Mouse (Mus musculus): ENCODE measurements around the gene Fzr1.

Gene Fzr1

DNA sequence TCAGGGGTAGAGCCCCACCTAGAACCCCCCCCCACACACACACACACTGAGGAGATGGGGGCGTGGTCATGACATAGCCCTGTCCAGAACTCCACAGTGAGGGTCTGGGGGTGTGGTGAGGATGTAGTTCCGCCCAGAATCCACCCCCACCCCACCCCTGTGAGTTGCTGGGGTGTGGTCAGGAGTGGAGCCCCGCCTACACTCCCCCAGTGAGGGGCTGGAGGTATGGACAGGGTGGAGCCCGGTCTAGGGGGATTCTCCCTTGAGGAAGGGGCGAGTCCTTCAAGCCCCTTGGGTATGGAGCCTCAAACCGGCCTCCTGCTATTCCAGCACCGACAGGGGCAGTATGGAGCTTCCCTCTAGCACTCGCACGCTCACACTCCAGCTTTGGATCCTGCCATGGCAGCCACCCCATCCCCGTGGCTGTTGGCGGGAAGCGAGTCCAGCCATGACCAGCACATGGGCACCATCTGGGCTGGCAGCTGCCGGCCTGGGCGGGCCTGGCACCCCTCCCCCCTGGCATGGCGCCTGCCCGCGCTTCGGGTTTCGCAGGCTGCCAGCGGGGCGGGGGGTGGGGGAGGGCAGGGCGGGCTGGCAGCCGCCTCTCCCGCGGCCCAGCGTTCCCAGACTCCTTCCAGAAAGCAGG is 38.4 kb upstream of the Fzr1 start:
- peak; percentile 96 for DNase-seq (ENCODE audit: low spot score)

DNA sequence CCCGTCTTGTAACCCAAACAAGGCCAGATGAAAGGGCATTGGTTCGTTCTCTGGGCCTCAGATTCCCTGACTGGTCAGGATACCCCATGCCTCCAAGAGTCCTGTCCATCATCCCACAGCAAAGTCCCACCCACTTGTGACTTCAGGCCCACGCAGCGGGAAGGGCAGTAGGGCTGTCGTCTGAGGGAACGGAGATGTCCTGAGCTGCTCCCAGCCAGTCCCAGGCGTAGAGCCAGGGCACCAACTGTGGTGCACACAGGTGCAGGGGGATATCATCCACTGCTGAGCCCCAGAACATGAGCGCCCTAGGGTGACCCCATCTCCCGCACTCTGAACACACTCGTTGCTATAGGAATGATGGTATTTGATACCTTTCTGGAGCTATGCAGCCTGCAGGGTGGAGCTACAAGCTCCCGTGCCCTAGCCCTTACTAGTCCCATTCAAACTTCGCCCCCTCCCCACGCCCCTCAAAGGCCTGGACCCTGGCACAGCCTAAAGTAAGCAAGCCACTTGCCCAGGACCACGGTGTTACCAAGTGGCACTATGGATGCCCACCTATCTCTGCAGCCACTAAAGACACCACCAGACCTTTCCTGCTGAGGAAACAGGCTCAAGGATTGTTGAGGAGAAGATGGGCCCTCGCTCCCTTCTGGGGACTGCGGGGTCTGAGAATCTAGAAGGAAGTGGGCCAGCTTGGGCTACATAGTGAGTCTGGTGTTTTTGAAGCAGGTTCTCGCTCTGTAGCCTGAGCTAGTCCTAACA is 37.4 kb upstream of the Fzr1 start:
- no peak for DNase-seq (ENCODE audit: low spot score)

DNA sequence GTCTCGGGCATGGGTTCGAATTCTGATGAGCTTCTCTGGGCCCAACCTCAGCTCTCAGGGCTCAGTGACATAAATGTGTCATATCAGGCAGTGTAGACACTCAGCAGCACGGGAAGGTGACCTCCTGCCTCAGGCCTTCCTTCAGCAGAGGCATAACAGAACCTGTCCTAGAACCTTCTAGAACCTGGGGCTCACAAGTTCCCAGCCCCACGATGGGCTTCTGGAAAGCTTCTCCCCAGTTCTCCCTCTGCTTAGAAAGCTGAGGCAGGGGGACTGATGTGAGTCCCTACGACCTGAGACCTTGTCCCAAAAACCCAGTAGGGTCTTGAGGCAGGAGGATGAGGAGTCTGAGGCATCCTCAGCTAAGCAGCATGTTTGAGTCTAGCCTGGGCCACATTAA is 36.8 kb upstream of the Fzr1 start:
- no peak for DNase-seq (ENCODE audit: low spot score)

DNA sequence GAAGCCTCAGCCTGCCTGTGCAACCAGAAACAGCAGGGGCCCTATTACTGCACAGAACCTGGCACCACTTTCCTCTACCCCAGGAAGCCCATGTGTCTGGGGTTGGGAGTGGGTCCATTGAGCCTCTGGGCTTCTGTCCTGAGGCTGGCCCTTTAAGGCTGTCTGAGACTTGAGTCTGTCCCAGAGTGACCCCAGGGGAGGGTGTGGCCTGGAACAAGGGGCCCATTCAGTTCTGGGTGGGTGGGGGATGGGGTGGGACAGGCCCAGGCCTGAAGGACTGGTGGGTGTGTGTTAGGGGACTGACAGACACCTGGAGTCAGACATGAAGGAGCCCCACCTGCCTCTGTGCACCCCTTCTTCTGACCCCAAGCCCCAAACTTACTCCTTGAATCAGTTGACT is 36.4 kb upstream of the Fzr1 start:
- no peak for DNase-seq (ENCODE audit: low spot score)

DNA sequence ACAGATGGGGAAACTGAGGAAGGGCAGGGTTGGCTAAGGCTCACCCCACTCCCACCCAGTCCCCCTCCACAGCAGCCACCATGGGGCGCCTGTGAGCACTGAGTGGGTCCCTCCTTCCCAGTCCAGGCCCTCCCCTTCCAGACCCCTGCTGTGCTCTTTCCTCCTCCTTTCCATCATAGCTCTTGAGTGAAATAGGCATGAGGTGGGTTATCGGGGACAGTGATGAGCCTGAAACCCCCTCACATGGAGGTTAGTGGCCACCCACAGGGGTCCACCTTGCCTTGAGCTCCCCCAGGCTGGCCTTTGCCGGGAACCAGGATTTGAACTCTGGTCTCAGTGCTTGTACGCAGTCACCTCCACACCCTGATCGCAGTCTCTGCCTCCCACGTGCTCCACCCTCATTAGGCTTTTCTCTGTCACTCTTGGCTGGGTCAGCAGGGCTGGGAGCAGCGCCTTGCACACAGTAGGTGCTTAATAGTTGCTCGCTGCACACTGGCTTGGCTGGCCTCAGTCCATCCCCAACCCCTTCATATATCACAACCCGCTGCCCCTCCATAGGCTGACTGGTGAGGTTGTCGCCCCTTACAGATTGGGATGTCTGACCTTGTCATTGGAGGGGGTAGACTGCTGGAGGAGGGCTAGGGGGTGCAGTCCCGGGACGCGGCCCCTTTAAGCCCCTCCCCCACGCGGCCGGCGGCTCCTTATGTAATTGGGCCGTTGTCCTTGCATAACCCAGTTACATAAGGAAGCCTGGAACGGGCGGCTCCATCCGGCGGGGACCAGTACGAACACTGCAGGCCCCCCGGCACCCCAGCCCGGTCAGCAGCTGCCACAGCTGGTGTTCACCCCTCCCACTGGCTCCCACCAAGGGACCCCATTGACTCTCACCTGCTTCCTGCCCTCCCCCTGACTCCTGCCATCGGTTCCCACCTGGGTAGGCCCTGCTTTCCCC is 35.3 kb upstream of the Fzr1 start:
- DNase-seq (ENCODE audit: low spot score): no peak

GRCm38 (mm10) chr10:81412586-81413309 is 34.4 kb upstream of the Fzr1 start:
- DNase-seq (ENCODE audit: low spot score): no peak

DNA sequence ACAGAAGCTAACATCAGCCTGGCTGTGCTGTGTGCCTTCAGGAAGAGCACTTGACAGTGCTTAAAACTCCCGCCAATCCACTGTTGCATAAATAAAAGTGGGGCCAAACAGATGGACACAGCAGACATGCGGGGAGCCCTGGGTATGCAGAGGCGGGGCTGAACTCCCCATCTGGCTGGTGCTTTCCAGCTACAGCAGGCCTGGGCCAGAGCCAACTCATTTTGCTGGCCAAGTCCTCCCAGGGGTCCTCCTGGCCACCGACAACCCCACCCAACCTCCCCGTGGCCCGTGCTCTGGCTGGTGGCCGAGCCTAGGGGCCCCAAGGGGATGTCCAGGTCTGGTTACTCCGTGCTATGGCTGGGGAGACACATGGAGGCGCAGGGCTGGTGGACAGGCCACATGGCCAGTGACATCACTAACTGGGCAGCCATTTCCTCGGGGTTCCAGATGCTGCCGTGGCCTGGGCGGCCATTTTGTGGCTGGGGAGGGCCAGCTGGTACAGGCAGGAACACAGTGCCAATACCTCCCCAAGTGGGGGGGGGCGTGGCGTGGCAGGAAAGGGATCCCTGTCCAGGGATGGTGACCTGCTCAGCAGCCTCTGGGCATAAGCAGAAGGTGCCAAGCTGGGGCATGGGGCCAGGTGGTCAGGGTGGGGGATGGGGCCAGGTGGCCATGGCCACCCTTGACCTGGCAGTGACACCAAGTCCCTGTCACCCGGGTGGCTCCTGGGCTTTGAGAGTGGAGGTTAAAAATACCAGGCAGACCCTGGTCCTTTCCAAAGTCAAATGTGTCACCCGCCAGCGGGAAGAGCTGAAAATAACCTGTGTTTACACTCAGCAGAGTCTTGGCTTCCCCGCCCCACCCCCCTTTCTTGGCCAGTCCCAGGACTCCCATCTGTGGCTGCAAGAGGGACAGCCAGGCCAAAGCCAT is 33.4 kb upstream of the Fzr1 start:
- peak; percentile 96 for DNase-seq (ENCODE audit: low spot score)

DNA sequence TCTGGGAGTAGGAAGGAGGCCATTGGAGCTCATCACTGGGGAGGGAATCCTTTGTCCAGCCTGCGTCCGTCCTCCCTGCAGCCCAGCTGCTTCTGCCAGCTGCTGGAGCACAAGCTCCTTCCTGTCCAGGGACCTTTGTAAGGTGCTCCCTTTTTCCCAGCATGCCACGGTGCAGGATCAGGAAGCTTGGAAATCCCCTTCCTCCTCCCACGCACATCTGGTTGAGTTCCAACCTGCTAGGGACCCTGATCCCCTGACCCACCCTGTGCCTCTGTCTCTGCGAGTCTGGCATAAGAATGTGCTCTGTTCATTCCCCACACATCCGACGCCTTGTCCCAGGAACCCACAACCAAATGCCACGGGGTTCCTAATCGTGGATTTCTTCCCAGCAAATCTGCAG is 32.7 kb upstream of the Fzr1 start:
- DNase-seq (ENCODE audit: low spot score): no peak

- no peak for DNase-seq (ENCODE audit: low spot score)
Measured at GRCm38 (mm10) chr10:81410350-81410749, 32.0 kb upstream of the Fzr1 start.

DNA sequence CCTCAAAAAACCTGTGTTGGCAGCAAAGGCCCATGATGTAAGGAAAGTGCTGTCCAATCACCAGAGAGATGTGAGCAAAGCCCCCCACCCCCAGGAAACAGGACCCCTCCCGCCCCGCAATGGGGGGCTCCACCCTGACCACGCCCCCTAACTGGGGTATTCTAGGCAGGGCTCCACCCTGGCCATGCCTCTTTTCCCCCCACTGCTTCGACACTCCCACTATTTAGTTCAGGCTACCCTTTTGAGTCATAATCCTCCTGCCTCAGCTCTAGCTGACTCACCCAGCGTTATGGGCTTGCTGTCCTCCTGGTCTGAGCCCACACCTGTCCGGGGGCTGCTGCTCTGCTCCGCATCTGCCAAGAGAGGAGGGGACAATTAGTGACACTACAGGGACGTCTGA is 31.0 kb upstream of the Fzr1 start:
- DNase-seq (ENCODE audit: low spot score): no peak

- DNase-seq (ENCODE audit: low spot score): peak; percentile 85
Measured at GRCm38 (mm10) chr10:81408871-81409291, 30.6 kb upstream of the Fzr1 start.

DNA sequence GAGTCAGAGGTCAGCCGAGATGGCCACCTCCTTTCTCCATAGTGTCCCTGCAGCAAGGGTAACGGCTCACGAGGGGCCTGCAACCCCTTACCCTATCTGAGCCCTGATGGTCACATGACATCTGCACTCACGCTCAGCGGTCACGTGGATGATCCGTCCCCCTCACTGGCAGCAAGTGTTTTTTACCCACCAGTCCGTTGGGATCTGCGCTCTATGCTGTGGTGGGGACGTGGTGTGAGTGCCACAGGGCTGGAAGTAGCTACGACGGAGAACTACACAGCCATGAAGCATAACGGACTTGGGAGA is 30.1 kb upstream of the Fzr1 start:
- DNase-seq (ENCODE audit: low spot score): no peak

GRCm38 (mm10) chr10:81407539-81408423 is 29.5 kb upstream of the Fzr1 start:
- peak; percentile 98 for DNase-seq (ENCODE audit: low spot score)

DNA sequence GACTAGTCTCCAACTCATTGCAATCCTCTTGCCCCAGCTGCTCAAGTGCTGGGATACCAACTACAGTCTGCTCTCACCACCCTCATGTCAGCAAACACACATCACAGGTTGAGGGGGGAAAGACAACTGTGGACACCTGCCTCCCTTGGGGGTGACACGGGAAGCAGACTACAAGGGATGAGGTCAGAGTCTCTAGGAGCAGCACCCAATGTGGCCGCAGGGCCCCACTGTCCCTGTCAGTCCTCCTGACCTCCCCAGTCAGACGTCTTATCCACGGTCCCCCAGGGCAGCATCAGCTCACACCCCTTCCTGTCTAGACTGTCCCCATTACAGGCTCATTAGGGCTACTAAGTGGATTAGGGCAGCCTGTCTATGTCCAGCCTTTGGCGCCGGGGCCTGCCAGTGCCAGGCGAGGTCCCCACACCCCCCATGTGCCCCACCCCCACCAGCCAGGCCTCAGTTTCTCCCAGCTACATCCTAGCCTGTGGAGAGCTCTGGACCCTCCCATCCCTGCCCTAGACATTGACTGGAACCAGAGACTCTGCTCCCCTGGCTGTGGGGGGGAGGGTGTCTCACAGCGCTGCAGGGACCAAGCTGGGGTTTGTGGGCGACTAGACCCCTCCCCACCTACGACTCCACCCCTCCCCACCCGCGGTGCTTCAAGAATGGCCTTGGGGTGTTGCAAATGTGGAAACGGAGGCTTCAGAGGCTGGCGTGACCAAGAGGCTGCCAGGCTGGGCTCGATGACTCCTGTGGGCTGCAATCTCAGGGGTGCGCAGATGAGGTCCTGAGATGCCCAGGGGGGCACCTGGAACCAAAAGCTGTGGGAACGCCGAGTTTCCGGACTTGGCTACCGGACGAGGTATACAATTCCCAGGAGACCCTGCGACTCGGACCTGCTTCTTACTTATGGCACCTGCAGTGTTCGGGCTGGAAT is 28.5 kb upstream of the Fzr1 start:
- peak; percentile 68 for DNase-seq (ENCODE audit: low spot score)

DNA sequence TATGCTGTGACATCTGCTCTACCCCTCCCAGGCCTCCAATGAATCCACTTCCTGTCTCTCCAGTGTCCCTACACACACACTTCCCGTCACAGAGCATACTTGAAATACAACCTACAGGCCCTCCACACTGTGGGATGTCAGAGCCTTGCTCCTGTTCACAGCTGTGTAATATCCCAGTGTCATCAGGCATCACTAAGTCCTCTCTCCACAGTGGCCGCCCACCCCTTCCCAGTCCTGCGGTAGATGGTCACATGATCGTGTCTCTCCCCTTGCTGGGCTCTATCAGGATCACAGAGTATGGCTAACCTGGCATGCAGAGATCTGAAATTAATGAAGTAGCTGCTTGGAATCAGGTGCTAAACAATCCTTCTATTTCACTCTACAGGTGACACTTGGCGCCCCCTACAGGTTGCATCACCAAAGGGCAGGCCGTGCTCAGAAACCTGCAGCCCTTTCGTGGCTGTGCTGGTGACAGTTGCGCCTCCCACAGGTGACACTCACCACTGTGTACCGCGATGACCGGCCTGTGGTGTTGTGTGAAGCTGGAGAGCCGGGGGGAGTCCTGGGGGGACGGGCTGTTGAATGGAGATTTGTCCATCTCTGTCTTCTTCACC is 27.4 kb upstream of the Fzr1 start:
- peak; percentile 73 for DNase-seq (ENCODE audit: low spot score)

DNA sequence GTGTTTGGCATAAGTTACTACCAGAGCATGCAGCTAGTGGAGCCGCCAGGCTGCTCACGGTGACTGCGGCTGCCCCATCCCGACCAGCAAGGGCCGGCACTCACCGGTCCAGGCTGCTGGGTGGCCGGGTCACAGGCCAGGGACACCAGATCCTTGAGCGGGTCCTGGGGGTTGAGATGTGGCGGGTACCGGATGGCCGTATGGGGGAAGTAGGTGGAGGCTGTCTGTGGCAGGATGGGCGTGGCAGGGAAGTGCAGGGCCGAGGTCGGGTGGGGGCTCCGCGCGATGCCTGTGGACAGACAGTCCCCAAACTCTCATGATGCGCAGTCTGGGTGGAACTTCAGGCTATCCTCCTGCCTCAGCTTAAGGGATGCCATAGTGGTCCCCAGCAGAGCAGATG is 26.4 kb upstream of the Fzr1 start:
- DNase-seq (ENCODE audit: low spot score): no peak

DNA sequence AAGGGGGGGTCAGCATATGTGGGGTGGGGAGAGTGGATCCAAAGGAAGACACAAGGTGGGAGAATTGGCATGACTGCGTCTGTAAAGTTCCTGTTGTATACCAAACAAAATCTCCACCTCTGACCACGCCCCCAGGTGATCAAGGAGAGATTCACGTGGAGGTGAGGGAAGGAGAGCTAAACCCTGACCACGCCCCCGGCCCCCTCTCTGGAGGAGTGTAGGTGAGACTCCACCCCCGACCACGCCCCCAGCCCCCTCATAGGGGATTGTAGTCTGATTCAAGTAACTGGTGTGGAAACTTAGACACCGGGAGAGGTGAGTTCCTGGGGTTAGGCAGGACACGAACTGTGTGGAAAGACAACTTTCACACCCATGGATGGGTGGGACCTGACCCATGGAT is 25.8 kb upstream of the Fzr1 start:
- no peak for DNase-seq (ENCODE audit: low spot score)

DNA sequence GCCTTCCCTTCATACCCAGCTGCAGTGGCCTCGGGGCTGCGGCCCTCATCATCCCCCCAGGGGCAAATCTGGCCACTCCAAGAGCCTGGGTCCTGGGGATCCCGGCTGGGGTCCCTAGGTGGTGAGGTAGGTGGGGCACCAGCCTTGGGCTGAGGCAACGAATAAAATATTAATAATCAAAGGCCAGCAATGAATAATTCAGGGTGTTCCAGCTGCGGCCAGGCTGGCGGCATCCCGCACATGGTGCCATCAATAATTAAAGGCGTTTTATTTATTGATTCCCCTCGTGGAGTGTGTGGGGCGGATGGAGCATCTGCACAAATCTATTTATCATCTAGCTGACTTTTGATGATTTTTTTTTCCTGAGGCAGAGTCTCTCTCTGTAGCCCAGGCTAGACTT is 25.2 kb upstream of the Fzr1 start:
- no peak for DNase-seq (ENCODE audit: low spot score)
